Mouse (Mus musculus): ENCODE measurements around the gene Trim31.

DNA sequence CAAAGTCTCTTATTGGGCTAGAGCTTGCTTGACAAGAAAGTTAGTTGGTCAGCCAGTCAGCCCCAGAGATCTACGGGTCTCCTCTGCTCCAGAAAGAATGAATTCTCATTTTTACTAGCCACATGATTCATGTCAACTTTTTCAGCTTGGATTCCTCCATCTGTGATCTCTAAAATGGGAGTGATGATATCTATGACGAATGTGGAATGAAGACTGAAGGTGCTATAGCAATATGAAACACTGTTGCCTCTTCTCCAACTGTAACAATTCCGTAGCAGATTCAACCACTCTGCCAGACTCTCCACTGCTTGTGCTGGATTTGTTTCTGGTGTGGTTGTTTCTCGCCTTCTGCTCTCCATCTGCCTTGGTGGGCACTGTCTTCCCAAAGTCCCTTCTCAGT, 33.2 kb downstream of the Trim31 start:
- TF ChIP-seq CTCF (IDR thresholded peaks at IDR 0.05; ENCODE audit: insufficient read depth, low read length), result no peak
- TF ChIP-seq POLR2A (IDR thresholded peaks at IDR 0.05; ENCODE audit: borderline replicate concordance, extremely low read depth, low read depth, low read length), result no peak

Measured in lung, adult 2 months (tissue).